Mouse (Mus musculus) v-Abl transformed pro-B cells (cell line): ENCODE measurements around the gene Ranbp10.

ENCODE experiments used
- in situ Hi-C, 2 experiments: fragments of 400-800 bp; cut with MboI; formaldehyde crosslinking; loops; one replicate each; pipeline ENCODE4 v1.15.1; 2025; ENCODE audit not compliant: unreplicated experiment in 2 of 2

The Ranbp10 gene

GRCm38 (mm10) chr8:105836991-105837390, 9.8 kb upstream of the Ranbp10 start:
- in situ Hi-C loops, result no loop called here

- in situ Hi-C loops, result no loop called here
Observed at GRCm38 (mm10) chr8:105835318-105835717, 8.2 kb upstream of the Ranbp10 start.

- in situ Hi-C loops, result loop anchor here in 1 of 2 experiments (5.0 kb wide), 1 partner anchor 94 kb away; no protein-coding TSS in a partner anchor
Observed at GRCm38 (mm10) chr8:105833740-105834139, 6.6 kb upstream of the Ranbp10 start.

GRCm38 (mm10) chr8:105826379-105826778, 771 bp downstream of the Ranbp10 start:
- in situ Hi-C loops, result no loop called here

- in situ Hi-C loops, result no loop called here
Observed at GRCm38 (mm10) chr8:105825506-105825905, 1.6 kb downstream of the Ranbp10 start.

GRCm38 (mm10) chr8:105820925-105821324, 6.2 kb downstream of the Ranbp10 start:
- in situ Hi-C loops, result no loop called here

- in situ Hi-C loops, result no loop called here
Observed at GRCm38 (mm10) chr8:105819659-105820058, 7.5 kb downstream of the Ranbp10 start.

- in situ Hi-C loops, result no loop called here
Observed at GRCm38 (mm10) chr8:105813241-105813640, 13.9 kb downstream of the Ranbp10 start.

- in situ Hi-C loops, result no loop called here
Observed at GRCm38 (mm10) chr8:105812511-105812910, 14.6 kb downstream of the Ranbp10 start.

- in situ Hi-C loops, result no loop called here
Observed at GRCm38 (mm10) chr8:105811543-105811942, 15.6 kb downstream of the Ranbp10 start.

GRCm38 (mm10) chr8:105811061-105811460, 16.1 kb downstream of the Ranbp10 start:
- in situ Hi-C loops, result no loop called here

GRCm38 (mm10) chr8:105810245-105810786, 16.8 kb downstream of the Ranbp10 start:
- in situ Hi-C loops, result no loop called here

GRCm38 (mm10) chr8:105808480-105808879, 18.7 kb downstream of the Ranbp10 start:
- in situ Hi-C loops, result no loop called here

- in situ Hi-C loops, result no loop called here
Observed at GRCm38 (mm10) chr8:105807766-105808165, 19.4 kb downstream of the Ranbp10 start.

GRCm38 (mm10) chr8:105805964-105806363, 21.2 kb downstream of the Ranbp10 start:
- in situ Hi-C loops, result no loop called here

GRCm38 (mm10) chr8:105805346-105805745, 21.8 kb downstream of the Ranbp10 start:
- in situ Hi-C loops, result no loop called here

GRCm38 (mm10) chr8:105804797-105805196, 22.4 kb downstream of the Ranbp10 start:
- in situ Hi-C loops, result no loop called here

- in situ Hi-C loops, result no loop called here
Observed at GRCm38 (mm10) chr8:105801153-105801904, 25.8 kb downstream of the Ranbp10 start.

- in situ Hi-C loops, result loop anchor here in 1 of 2 experiments (10.0 kb wide), 1 partner anchor 214 kb away; no protein-coding TSS in a partner anchor
Observed at GRCm38 (mm10) chr8:105799091-105799812, 27.9 kb downstream of the Ranbp10 start.

- in situ Hi-C loops, result loop anchor here in 1 of 2 experiments (10.0 kb wide), 1 partner anchor 214 kb away; no protein-coding TSS in a partner anchor
Observed at GRCm38 (mm10) chr8:105798408-105798807, 28.7 kb downstream of the Ranbp10 start.

GRCm38 (mm10) chr8:105795785-105796184, 31.4 kb downstream of the Ranbp10 start:
- in situ Hi-C loops, result loop anchor here in 1 of 2 experiments (10.0 kb wide), 1 partner anchor 211 kb away; no protein-coding TSS in a partner anchor
